7 mouse cellular contexts compared by ENCODE assay signal in genomic region chr10:74937003-74937790, GRCm38 (mm10). TPM values are rescaled to one million over a fixed set of nuclear protein-coding genes. Genes with fewer than 3 reads are reported as not detected.
DNase-seq lines count a peak whose midpoint lies in the region; ATAC-seq and TF ChIP-seq lines count a peak whose summit lies in the region.

No protein-coding gene starts in this region.

- H3K9me3 ChIP-seq in forebrain, postnatal 0 days (ENCODE audit: low read length), result no peaks in the 10 kb centered on the region
- no peaks in the 10 kb centered on the region for H3K9me3 ChIP-seq in liver, embryonic 11.5 days (ENCODE audit: control insufficient read depth, low read length)

- WGBS in forebrain, postnatal 0 days, result 80% methylated on average over 10 of the region's 10 CpGs
- WGBS in liver, embryonic 11.5 days, result 74% methylated on average over 10 of the region's 10 CpGs

- DNase-seq in ovary, postnatal 14 days (ENCODE audit: low spot score), result peak; percentile 15
- DNase-seq in ovary, postnatal 36 days (ENCODE audit: low spot score), result no peak
- peak; percentile 41 to 49 for DNase-seq in adrenal gland, postnatal 36 days
- peak; percentile 73 for DNase-seq in forebrain, postnatal 0 days
- DNase-seq in liver, embryonic 11.5 days (ENCODE audit: low spot score), result no peak
- peak; percentile 12 for DNase-seq in naive thymus-derived CD4-positive, alpha-beta T cell, adult 2 months (ENCODE audit: low read depth)
- DNase-seq in gastrocnemius, postnatal 10 days, result no peak

- no peaks in the 10 kb centered on the region for H3K36me3 ChIP-seq in forebrain, postnatal 0 days (ENCODE audit: insufficient read depth)
- no peaks in the 10 kb centered on the region for H3K36me3 ChIP-seq in liver, embryonic 11.5 days (ENCODE audit: control insufficient read depth, insufficient read depth, low read length)

- H3K9ac ChIP-seq in forebrain, postnatal 0 days, result no peak overlapping the region
- H3K9ac ChIP-seq in liver, embryonic 11.5 days (ENCODE audit: low read depth, low read length), result no peak overlapping the region

- ATAC-seq in forebrain, postnatal 0 days, result peak; percentile 57
- ATAC-seq in liver, embryonic 11.5 days (replicated peaks; ENCODE audit: low FRiP score), result peak; percentile 47; the same call in 1 of the 2 replicates

- H3K4me1 ChIP-seq in forebrain, postnatal 0 days (ENCODE audit: insufficient read depth), result peaks cover 7% of the 10 kb centered on the region; the same call in 1 of the 2 replicates
- H3K4me1 ChIP-seq in liver, embryonic 11.5 days (replicated peaks; ENCODE audit: control insufficient read depth, insufficient read depth, low read length), result no peaks in the 10 kb centered on the region

- H3K27me3 ChIP-seq in forebrain, postnatal 0 days (ENCODE audit: insufficient read depth, low read length), result no peaks in the 10 kb centered on the region
- H3K27me3 ChIP-seq in liver, embryonic 11.5 days (replicated peaks; ENCODE audit: control insufficient read depth, insufficient read depth, low read length), result no peaks in the 10 kb centered on the region

- H3K27ac ChIP-seq in forebrain, postnatal 0 days (ENCODE audit: low read depth, low read length), result no peak overlapping the region
- no peak overlapping the region for H3K27ac ChIP-seq in liver, embryonic 11.5 days (ENCODE audit: low read depth, low read length)

- H3K4me3 ChIP-seq in forebrain, postnatal 0 days (ENCODE audit: low read depth, low read length), result no peak overlapping the region
- no peak overlapping the region for H3K4me3 ChIP-seq in liver, embryonic 11.5 days (ENCODE audit: low read depth, low read length)

- H3K4me2 ChIP-seq in forebrain, postnatal 0 days (ENCODE audit: low read depth), result no peak overlapping the region
- H3K4me2 ChIP-seq in liver, embryonic 11.5 days, result no peak overlapping the region

- TF ChIP-seq CTCF in forebrain, postnatal 0 days (IDR thresholded peaks at IDR 0.05; ENCODE audit: low read depth), result peak; percentile 88

RNA-seq across cellular contexts. Expression of gene Gnaz, which starts 29.8 kb away (rescaled TPM):
- 1 to 10 TPM; 3.2 to 3.7 TPM for total RNA-seq in adrenal gland, postnatal 36 days (2021)
- total RNA-seq in forebrain, postnatal 0 days (2014; rRNA removed), result 127 and 140 TPM in 2 replicates
- polyA plus RNA-seq in forebrain, postnatal 0 days (2015; fragmentation: Nextera tagmentation; extraction: Ambion mirVana), result 76.7 and 106 TPM in 2 replicates
- polyA plus RNA-seq in liver, embryonic 11.5 days (2014; fragmentation: Nextera tagmentation; extraction: Ambion mirVana), result 13.3 and 13.6 TPM in 2 replicates
- 1 to 10 TPM in 1 of 2 experiments, under 1 TPM in 1; 0.99 to 1.6 TPM for total RNA-seq in gastrocnemius, postnatal 10 days (2021)

Comparison
In these comparisons a context has a peak if more than half of its experiments do, and no peak if none do; other contexts are left out.
1. DNase-seq: peak in ovary, postnatal 14 days (single experiment), adrenal gland, postnatal 36 days (2 of 2), forebrain, postnatal 0 days (single experiment) and naive thymus-derived CD4-positive, alpha-beta T cell, adult 2 months (single experiment); none in ovary, postnatal 36 days (single experiment), liver, embryonic 11.5 days (single experiment) and gastrocnemius, postnatal 10 days (single experiment).
2. RNA of gene Gnaz, which starts 29.8 kb away (total RNA-seq): 127 to 140 TPM in forebrain, postnatal 0 days; 3.2 to 3.7 TPM in adrenal gland, postnatal 36 days and 0.99 to 1.6 TPM in gastrocnemius, postnatal 10 days; every median in the first group is over 10 times any median in the second.